18 mouse cellular contexts compared by ENCODE assay signal in genomic region chr12:70652751-70653150, GRCm38 (mm10).
DNase-seq lines count a peak whose midpoint lies in the region; ATAC-seq and TF ChIP-seq lines count a peak whose summit lies in the region.
"Had no signal": no experiment of that assay in that cellular context is flagged by ENCODE, and none has a peak within 500 bp of the region (broad histone marks: within the 10 kb centered on the region; RNA-seq: fewer than 3 reads in every experiment).

No protein-coding gene starts in this region.

- no peaks in the 10 kb centered on the region for H3K9me3 ChIP-seq in midbrain, postnatal 0 days (ENCODE audit: low read length)
- H3K9me3 ChIP-seq in midbrain, embryonic 15.5 days, result no peaks in the 10 kb centered on the region
- H3K9me3 ChIP-seq: heart, embryonic 10.5 days; liver, embryonic 15.5 days; midbrain, embryonic 13.5 days had no signal

- H3K9ac ChIP-seq in midbrain, postnatal 0 days (replicated peaks; ENCODE audit: low read length, poor library complexity, severe bottlenecking), result no peak overlapping the region
- no peak overlapping the region for H3K9ac ChIP-seq in midbrain, embryonic 15.5 days
- H3K9ac ChIP-seq: liver, embryonic 15.5 days; midbrain, embryonic 13.5 days had no signal

- no peaks in the 10 kb centered on the region for H3K27me3 ChIP-seq in midbrain, postnatal 0 days (ENCODE audit: insufficient read depth, low read length)
- no peaks in the 10 kb centered on the region for H3K27me3 ChIP-seq in midbrain, embryonic 15.5 days (replicated peaks)
- H3K27me3 ChIP-seq: liver, embryonic 15.5 days; midbrain, embryonic 13.5 days had no signal

- no peaks in the 10 kb centered on the region for H3K4me1 ChIP-seq in midbrain, postnatal 0 days (ENCODE audit: insufficient read depth, low read length)
- H3K4me1 ChIP-seq in midbrain, embryonic 15.5 days, result no peaks in the 10 kb centered on the region
- H3K4me1 ChIP-seq: liver, embryonic 15.5 days; midbrain, embryonic 13.5 days had no signal

- H3K36me3 ChIP-seq in midbrain, postnatal 0 days (ENCODE audit: insufficient read depth, low read length), result no peaks in the 10 kb centered on the region
- H3K36me3 ChIP-seq in midbrain, embryonic 15.5 days (replicated peaks), result no peaks in the 10 kb centered on the region
- H3K36me3 ChIP-seq: G1E; heart, embryonic 10.5 days; liver, embryonic 15.5 days; midbrain, embryonic 13.5 days had no signal

- H3K4me2 ChIP-seq in midbrain, postnatal 0 days (ENCODE audit: low read depth, low read length, poor library complexity, severe bottlenecking), result no peak overlapping the region
- H3K4me2 ChIP-seq in midbrain, embryonic 15.5 days, result no peak overlapping the region
- H3K4me2 ChIP-seq: liver, embryonic 15.5 days; midbrain, embryonic 13.5 days had no signal

- no peak overlapping the region for H3K4me3 ChIP-seq in gastrocnemius, adult 2 months
- no peak overlapping the region for H3K4me3 ChIP-seq in layer of hippocampus, adult 2 months
- H3K4me3 ChIP-seq in midbrain, postnatal 0 days (ENCODE audit: low read depth, low read length), result no peak overlapping the region
- H3K4me3 ChIP-seq in midbrain, embryonic 15.5 days, result no peak overlapping the region
- H3K4me3 ChIP-seq: heart, embryonic 10.5 days; liver, embryonic 15.5 days; midbrain, embryonic 13.5 days had no signal

- no peak for DNase-seq in gastrocnemius, adult 2 months
- no peak for DNase-seq in gastrocnemius, postnatal 10 days
- DNase-seq in layer of hippocampus, adult 2 months (ENCODE audit: low spot score in 2 of 2), result no peak
- no peak for DNase-seq in layer of hippocampus, adult 9-11 months
- DNase-seq in midbrain, postnatal 0 days (ENCODE audit: low spot score), result no peak
- DNase-seq in ZHBTc4 (ENCODE audit: low read depth, low spot score), result peak; percentile 72
- no peak for DNase-seq in cerebellum, postnatal 14 days
- DNase-seq: adrenal gland, postnatal 10 days; cerebellum, adult 18-20 months; gastrocnemius, postnatal 14 days; heart, postnatal 36 days; lung, postnatal 4 days had no signal

- WGBS in midbrain, postnatal 0 days, result 87% methylated on average over 3 of the region's 3 CpGs
- WGBS in midbrain, embryonic 15.5 days, result 91% methylated on average over 3 of the region's 3 CpGs

- no peak for ATAC-seq in midbrain, postnatal 0 days (ENCODE audit: low FRiP score)
- ATAC-seq in midbrain, embryonic 15.5 days (replicated peaks), result no peak
- ATAC-seq: forebrain, embryonic 16.5 days; midbrain, embryonic 13.5 days had no signal

- H3K27ac ChIP-seq in gastrocnemius, adult 2 months, result no peak overlapping the region
- no peak overlapping the region for H3K27ac ChIP-seq in layer of hippocampus, adult 2 months
- no peak overlapping the region for H3K27ac ChIP-seq in midbrain, postnatal 0 days (ENCODE audit: low read depth, low read length)
- H3K27ac ChIP-seq in midbrain, embryonic 15.5 days, result no peak overlapping the region
- H3K27ac ChIP-seq: liver, embryonic 15.5 days; midbrain, embryonic 13.5 days had no signal

- TF ChIP-seq CTCF in gastrocnemius, adult 2 months (IDR thresholded peaks at IDR 0.05), result peak; percentile 7; the same call in 1 of the 2 replicates
- TF ChIP-seq CTCF in layer of hippocampus, adult 2 months (conservative IDR thresholded peaks at IDR 0.05), result peak; percentile 37
- TF ChIP-seq CTCF in midbrain, postnatal 0 days (IDR thresholded peaks at IDR 0.05), result peak; percentile 34; the same call in 1 of the 2 replicates

- intact Hi-C loops in gastrocnemius, adult 2 months (cut with DNase I), result no loop called here
